Mouse (Mus musculus): ENCODE measurements at regions not wholly inside any gene's neighbourhood (a gene's known extent, or its start where the extent isn't known, plus 50 kb on each side); places are given as distances from the start of the nearest gene placed in this dataset.

GRCm38 (mm10) chr14:95493154-95493553, 387.9 kb upstream of the 4921530L21Rik start:
- DNase-seq (ENCODE audit: low read depth, low spot score), result no peak

GRCm38 (mm10) chr14:95493958-95494357, 387.1 kb upstream of the 4921530L21Rik start:
- no peak for DNase-seq (ENCODE audit: low read depth, low spot score)

- DNase-seq (ENCODE audit: low read depth, low spot score), result no peak
Observed at GRCm38 (mm10) chr14:95515072-95515471, 366.0 kb upstream of the 4921530L21Rik start.

GRCm38 (mm10) chr14:95518837-95519236, 362.2 kb upstream of the 4921530L21Rik start:
- no peak for DNase-seq (ENCODE audit: low read depth, low spot score)

GRCm38 (mm10) chr14:95543863-95544262, 337.2 kb upstream of the 4921530L21Rik start:
- DNase-seq (ENCODE audit: low read depth, low spot score), result no peak

GRCm38 (mm10) chr14:95591075-95591474, 290.0 kb upstream of the 4921530L21Rik start:
- DNase-seq (ENCODE audit: low read depth, low spot score), result no peak

GRCm38 (mm10) chr14:95596385-95596784, 284.7 kb upstream of the 4921530L21Rik start:
- DNase-seq (ENCODE audit: low read depth, low spot score), result no peak

GRCm38 (mm10) chr14:95645980-95646379, 235.1 kb upstream of the 4921530L21Rik start:
- DNase-seq (ENCODE audit: low read depth, low spot score), result no peak

- no peak for DNase-seq (ENCODE audit: low read depth, low spot score)
Observed at GRCm38 (mm10) chr14:95659552-95659951, 221.5 kb upstream of the 4921530L21Rik start.

GRCm38 (mm10) chr14:95660862-95661261, 220.2 kb upstream of the 4921530L21Rik start:
- DNase-seq (ENCODE audit: low read depth, low spot score), result no peak

GRCm38 (mm10) chr14:95661416-95661815, 219.6 kb upstream of the 4921530L21Rik start:
- no peak for DNase-seq (ENCODE audit: low read depth, low spot score)

- DNase-seq (ENCODE audit: low read depth, low spot score), result no peak
Observed at GRCm38 (mm10) chr14:95687448-95687847, 193.6 kb upstream of the 4921530L21Rik start.

GRCm38 (mm10) chr14:95688611-95689010, 192.4 kb upstream of the 4921530L21Rik start:
- DNase-seq (ENCODE audit: low read depth, low spot score), result no peak

GRCm38 (mm10) chr14:95726082-95726481, 155.0 kb upstream of the 4921530L21Rik start:
- no peak for DNase-seq (ENCODE audit: low read depth, low spot score)

- DNase-seq (ENCODE audit: low read depth, low spot score), result no peak
Observed at GRCm38 (mm10) chr14:95775737-95776136, 105.3 kb upstream of the 4921530L21Rik start.

GRCm38 (mm10) chr14:95777439-95777838, 103.6 kb upstream of the 4921530L21Rik start:
- DNase-seq (ENCODE audit: low read depth, low spot score), result peak; percentile 26
